Mouse (Mus musculus): Measurements from ENCODE around the gene Adig.

Adig gene

GRCm38 (mm10) chr2:158539433-158540305, 37.3 kb downstream of the Adig start:
- DNase-seq (ENCODE audit: low read depth, low spot score) = no peak

GRCm38 (mm10) chr2:158541286-158541685, 38.9 kb downstream of the Adig start:
- no peak for DNase-seq (ENCODE audit: low read depth, low spot score)

- DNase-seq (ENCODE audit: low read depth, low spot score) = no peak
These were observed 42.9 kb downstream of the Adig start for GRCm38 (mm10) chr2:158545266-158545665.

- DNase-seq (ENCODE audit: low read depth, low spot score) = no peak
These were observed 44.3 kb downstream of the Adig start for GRCm38 (mm10) chr2:158546751-158547150.

- DNase-seq (ENCODE audit: low read depth, low spot score) = peak; percentile 47
These were observed 47.7 kb downstream of the Adig start for GRCm38 (mm10) chr2:158550067-158550466.

GRCm38 (mm10) chr2:158554366-158554765, 52.0 kb downstream of the Adig start:
- DNase-seq (ENCODE audit: low read depth, low spot score) = no peak

- DNase-seq (ENCODE audit: low read depth, low spot score) = no peak
These were observed 52.8 kb downstream of the Adig start for GRCm38 (mm10) chr2:158555252-158555651.

GRCm38 (mm10) chr2:158555812-158556211, 53.4 kb downstream of the Adig start:
- DNase-seq (ENCODE audit: low read depth, low spot score) = no peak

- DNase-seq (ENCODE audit: low read depth, low spot score) = peak; percentile 35
These were observed 53.8 kb downstream of the Adig start for GRCm38 (mm10) chr2:158556225-158556624.

- DNase-seq (ENCODE audit: low read depth, low spot score) = no peak
These were observed 54.3 kb downstream of the Adig start for GRCm38 (mm10) chr2:158556750-158557149.

All from telencephalon, adult 2 months (tissue).